Mouse (Mus musculus) ES-Bruce4 (cell line): ENCODE data around the gene Rpl31.

ENCODE experiments used
- CTCF ChIP-seq: IDR thresholded peaks from one replicate; pipeline ENCODE4 v1.8.1; 2011; ENCODE audit warnings: low read depth, low read length
- POLR2A ChIP-seq: IDR thresholded peaks from one replicate; pipeline ENCODE4 v1.8.1; 2011; ENCODE audit warnings: low read length; ENCODE audit not compliant: insufficient read depth

- TF ChIP-seq CTCF (no peak), POLR2A (no peak)
Observed at GRCm38 (mm10) chr1:39381017-39381416, 13.4 kb downstream of the Rpl31 start.
